Mouse (Mus musculus) ovary, postnatal 14 days (tissue): ENCODE measurements around the gene B4galt2.

ENCODE experiments used
- DNase-seq: peaks from one replicate; pipeline ENCODE4 v3.0.0; 2022; ENCODE audit warnings: low spot score

Gene B4galt2

GRCm38 (mm10) chr4:117908834-117909453 is 25.7 kb upstream of the B4galt2 start:
- DNase-seq, result no peak

- DNase-seq, result no peak
These were observed 22.9 kb upstream of the B4galt2 start for GRCm38 (mm10) chr4:117906196-117906595.

- DNase-seq, result no peak
These were observed 21.5 kb upstream of the B4galt2 start for GRCm38 (mm10) chr4:117904761-117905160.

GRCm38 (mm10) chr4:117904094-117904493 is 20.8 kb upstream of the B4galt2 start:
- no peak for DNase-seq

- no peak for DNase-seq
These were observed 14.8 kb upstream of the B4galt2 start for GRCm38 (mm10) chr4:117898111-117898510.

GRCm38 (mm10) chr4:117896031-117896430 is 12.7 kb upstream of the B4galt2 start:
- DNase-seq, result no peak

GRCm38 (mm10) chr4:117895339-117895738 is 12.1 kb upstream of the B4galt2 start:
- DNase-seq, result no peak

- DNase-seq, result no peak
These were observed 11.3 kb upstream of the B4galt2 start for GRCm38 (mm10) chr4:117894601-117895000.

GRCm38 (mm10) chr4:117893376-117893775 is 10.1 kb upstream of the B4galt2 start:
- DNase-seq, result peak; percentile 54

GRCm38 (mm10) chr4:117891738-117892161 is 8.5 kb upstream of the B4galt2 start, which contains the start of gene Dph2:
Gene Dph2, minus strand, starts transcription at chr4:117892032.
- DNase-seq, result peak; percentile 51

GRCm38 (mm10) chr4:117890750-117891149 is 7.5 kb upstream of the B4galt2 start:
- DNase-seq, result no peak

GRCm38 (mm10) chr4:117890031-117890430 is 6.7 kb upstream of the B4galt2 start:
- no peak for DNase-seq

- DNase-seq, result no peak
These were observed 6.2 kb upstream of the B4galt2 start for GRCm38 (mm10) chr4:117889471-117889870.

GRCm38 (mm10) chr4:117887920-117888319 is 4.6 kb upstream of the B4galt2 start:
- no peak for DNase-seq

- peak; percentile 89 for DNase-seq
These were observed 3.8 kb upstream of the B4galt2 start, which contains the start of gene Atp6v0b for GRCm38 (mm10) chr4:117887133-117887532. Gene Atp6v0b, minus strand, starts transcription at chr4:117887333.

GRCm38 (mm10) chr4:117886644-117887043 is 3.4 kb upstream of the B4galt2 start:
- no peak for DNase-seq

- no peak for DNase-seq
These were observed 2.7 kb upstream of the B4galt2 start for GRCm38 (mm10) chr4:117885994-117886393.

- DNase-seq, result no peak
These were observed 1.8 kb upstream of the B4galt2 start for GRCm38 (mm10) chr4:117885093-117885492.

GRCm38 (mm10) chr4:117884146-117884545 is 859 bp upstream of the B4galt2 start:
- DNase-seq, result no peak

- no peak for DNase-seq
These were observed 4.6 kb downstream of the B4galt2 start for GRCm38 (mm10) chr4:117878703-117879102.

GRCm38 (mm10) chr4:117878301-117878700 is 5.0 kb downstream of the B4galt2 start:
- no peak for DNase-seq

- no peak for DNase-seq
These were observed 9.7 kb downstream of the B4galt2 start for GRCm38 (mm10) chr4:117873615-117874014.

GRCm38 (mm10) chr4:117872471-117872886 is 10.8 kb downstream of the B4galt2 start, which contains the start of gene Ccdc24:
Gene Ccdc24, minus strand, starts transcription at chr4:117872557.
- DNase-seq, result no peak

- DNase-seq, result no peak
These were observed 11.5 kb downstream of the B4galt2 start for GRCm38 (mm10) chr4:117871787-117872186.
